15 mouse cellular contexts compared by ENCODE assay signal in genomic region chr10:89765790-89766714, GRCm38 (mm10). TPM values are rescaled to one million over a fixed set of nuclear protein-coding genes. Genes with fewer than 3 reads are reported as not detected.
A peak's percentile ranks its signal among the peaks of the same experiment; 100 is the strongest.
DNase-seq lines count a peak whose midpoint lies in the region; ATAC-seq and TF ChIP-seq lines count a peak whose summit lies in the region.
"Had no signal": no experiment of that assay in that cellular context is flagged by ENCODE, and none has a peak within 500 bp of the region (broad histone marks: within the 10 kb centered on the region; RNA-seq: fewer than 3 reads in every experiment).

No protein-coding gene starts in this region.

- 81% methylated on average over 11 of the region's 11 CpGs for WGBS in heart, embryonic 14.5 days

- no peak overlapping the region for H3K4me2 ChIP-seq in heart, embryonic 14.5 days (ENCODE audit: low read length)

- peaks cover 4 to 17% of the 10 kb centered on the region in 2 experiments; a peak in 2 of 4 replicates for H3K4me1 ChIP-seq in heart, embryonic 14.5 days (ENCODE audit: control insufficient read depth in 2 of 2, insufficient read depth in 2 of 2, low read length in 2 of 2)
- H3K4me1 ChIP-seq in bone marrow macrophage, adult 2 months (ENCODE audit: control insufficient read depth, insufficient read depth, low read length), result peaks cover 58% of the 10 kb centered on the region
- H3K4me1 ChIP-seq: hindbrain, embryonic 10.5 days had no signal

- TF ChIP-seq CTCF in bone marrow macrophage, adult 2 months (IDR thresholded peaks at IDR 0.05; ENCODE audit: low read depth, low read length), result no peak

- no peaks in the 10 kb centered on the region for H3K9me3 ChIP-seq in heart, embryonic 14.5 days (ENCODE audit: control insufficient read depth, low read length)
- H3K9me3 ChIP-seq: hindbrain, embryonic 10.5 days had no signal

- H3K27me3 ChIP-seq in heart, embryonic 14.5 days (ENCODE audit: control insufficient read depth, insufficient read depth, low read length), result no peaks in the 10 kb centered on the region

- H3K9ac ChIP-seq in heart, embryonic 14.5 days (ENCODE audit: low read length), result no peak overlapping the region

- TF ChIP-seq POLR2A in bone marrow macrophage, adult 2 months (IDR thresholded peaks at IDR 0.05; ENCODE audit: borderline replicate concordance, low read depth, low read length), result no peak

- H3K4me3 ChIP-seq in heart, embryonic 14.5 days (ENCODE audit: control insufficient read depth in 1 of 2, insufficient read depth in 1 of 2, low read depth in 1 of 2, low read length in 2 of 2), result no peak overlapping the region
- H3K4me3 ChIP-seq in bone marrow macrophage, adult 2 months (ENCODE audit: insufficient read depth, low read length), result no peak overlapping the region
- H3K4me3 ChIP-seq: gastrocnemius, adult 2 months; hindbrain, embryonic 10.5 days had no signal

- no peak for DNase-seq in heart, postnatal 36 days
- peak; percentile 56 for DNase-seq in CD4-positive helper T cell, adult 2 months (ENCODE audit: low read depth, low spot score)
- DNase-seq in gastrocnemius, postnatal 14 days, result no peak
- no peak for DNase-seq in layer of hippocampus, postnatal 14 days (ENCODE audit: low spot score in 2 of 2)
- no peak for DNase-seq in kidney, postnatal 4 days
- DNase-seq: B cell, adult 2 months; cerebellum, postnatal 25 days; gastrocnemius, adult 2 months; kidney, adult 11 months; kidney, postnatal 25 days had no signal

- ATAC-seq in heart, embryonic 14.5 days (ENCODE audit: insufficient number of reproducible peaks, insufficient read depth, low FRiP score, low read depth), result no peak
- ATAC-seq in megakaryocyte-erythroid progenitor cell, adult 5-6 weeks (replicated peaks; ENCODE audit: low FRiP score, low TSS enrichment, poor library complexity, severe bottlenecking), result peak; percentile 51
- ATAC-seq: forebrain, embryonic 14.5 days had no signal

- no peaks in the 10 kb centered on the region for H3K36me3 ChIP-seq in heart, embryonic 14.5 days (ENCODE audit: control insufficient read depth, insufficient read depth, low read length)
- H3K36me3 ChIP-seq: hindbrain, embryonic 10.5 days had no signal

- peak overlapping the region; percentile 10 to 62; a peak in 3 of 4 replicates for H3K27ac ChIP-seq in heart, embryonic 14.5 days (replicated peaks in 1 of 2; ENCODE audit: control insufficient read depth in 1 of 2, insufficient read depth in 1 of 2, low read depth in 2 of 2, low read length in 2 of 2)
- peak overlapping the region; percentile 71 for H3K27ac ChIP-seq in bone marrow macrophage, adult 2 months (ENCODE audit: insufficient read depth, low read depth, low read length)
- H3K27ac ChIP-seq: gastrocnemius, adult 2 months; hindbrain, embryonic 10.5 days had no signal

- intact Hi-C loops in heart, postnatal 36 days (cut with DNase I), result loop anchor here (2.0 kb wide), 1 partner anchor 13 kb away; no protein-coding TSS in a partner anchor
- intact Hi-C loops in gastrocnemius, postnatal 14 days (cut with DNase I; ENCODE audit: low total_unique reads), result no loop called here

RNA-seq across cellular contexts. Expression of gene Uhrf1bp1l, which starts 21.3 kb away (rescaled TPM):
- 20.7 and 22.3 TPM in 2 replicates for polyA plus RNA-seq in heart, embryonic 14.5 days (2014; fragmentation: Nextera tagmentation; extraction: Ambion mirVana)
- 10 to 100 TPM; 23.5 to 25.4 TPM for total RNA-seq in heart, postnatal 36 days (2021)
- polyA plus RNA-seq in bone marrow macrophage, adult 2 months (2012; ENCODE audit: insufficient read depth, insufficient read length, missing spikeins), result 25.3 and 28.5 TPM in 2 replicates
- total RNA-seq in megakaryocyte-erythroid progenitor cell, adult 5-6 weeks (2014; fragmentation: Nextera tagmentation), result 30.8 and 43.8 TPM in 2 replicates
- 23.7 and 44.3 TPM in 2 replicates for total RNA-seq in megakaryocyte-erythroid progenitor cell, adult 5-6 weeks (2017)
- 10 to 100 TPM in 1 of 2 experiments, 1 to 10 TPM in 1; 9.8 to 12.9 TPM for total RNA-seq in gastrocnemius, postnatal 14 days (2021)
- 10 to 100 TPM; 81.7 to 87.2 TPM for total RNA-seq in layer of hippocampus, postnatal 14 days (2021)

RNA-seq across cellular contexts. Expression of gene Actr6, which starts 34.0 kb away (rescaled TPM):
- polyA plus RNA-seq in heart, embryonic 14.5 days (2014; fragmentation: Nextera tagmentation; extraction: Ambion mirVana), result 24.0 and 27.7 TPM in 2 replicates
- total RNA-seq in heart, postnatal 36 days (2021), result 10 to 100 TPM; 10.7 to 12.9 TPM
- polyA plus RNA-seq in bone marrow macrophage, adult 2 months (2012; ENCODE audit: insufficient read depth, insufficient read length, missing spikeins), result 17.0 and 18.6 TPM in 2 replicates
- 21.0 and 21.7 TPM in 2 replicates for total RNA-seq in megakaryocyte-erythroid progenitor cell, adult 5-6 weeks (2014; fragmentation: Nextera tagmentation)
- 10.4 and 22.4 TPM in 2 replicates for total RNA-seq in megakaryocyte-erythroid progenitor cell, adult 5-6 weeks (2017)
- 1 to 10 TPM; 4.6 to 8.2 TPM for total RNA-seq in gastrocnemius, postnatal 14 days (2021)
- 10 to 100 TPM; 19.9 to 27.5 TPM for total RNA-seq in layer of hippocampus, postnatal 14 days (2021)
